Mouse (Mus musculus) CH12.LX (cell line): ENCODE results near the gene Fn3k. TPM values are rescaled to one million over a fixed set of nuclear protein-coding genes. Genes with fewer than 3 reads are reported as not detected.

ENCODE experiments used
- DNase-seq: peaks from one replicate; pipeline ENCODE4 v3.0.0-alpha.2; 2013; ENCODE audit errors: extremely low read depth
- H3K27ac ChIP-seq: 2 replicates; pipeline ENCODE4 v1.5.1; 2012; ENCODE audit warnings: low read depth, mild to moderate bottlenecking, control low read depth, moderate library complexity; ENCODE audit not compliant: insufficient read depth
- H3K27me3 ChIP-seq: replicated peaks from 2 replicates; pipeline ENCODE3; 2012; ENCODE audit warnings: inconsistent platforms
- H3K36me3 ChIP-seq, 2 experiments: replicated peaks in 1 of 2; 2 replicates each; pipeline versions ENCODE3 to v1.6.1; 2012; ENCODE audit warnings: inconsistent platforms in 1 of 2, low read length in 1 of 2, mild to moderate bottlenecking in 1 of 2, mixed read lengths in 1 of 2, moderate library complexity in 1 of 2; ENCODE audit not compliant: control insufficient read depth in 1 of 2, insufficient read depth in 1 of 2
- H3K4me1 ChIP-seq, 2 experiments: 2 replicates each; pipeline ENCODE4 v1.6.1; 2012; ENCODE audit warnings: inconsistent platforms in 1 of 2, moderate library complexity in 1 of 2; ENCODE audit not compliant: insufficient read depth in 2 of 2, control insufficient read depth in 1 of 2
- H3K4me2 ChIP-seq: 2 replicates; pipeline ENCODE4 v1.6.1; 2012; ENCODE audit warnings: low read depth, mild to moderate bottlenecking, control low read depth; ENCODE audit not compliant: poor library complexity, insufficient read depth, severe bottlenecking
- H3K4me3 ChIP-seq, 3 experiments: fragments of 150-350 bp in 1 of 3; sonication (generic) in 1 of 3; replicated peaks in 1 of 3; 2 replicates each; pipeline versions ENCODE3 to v1.5.1; 2011 to 2012; ENCODE audit warnings: low read depth in 2 of 3, low read length in 2 of 3, mild to moderate bottlenecking in 2 of 3, moderate library complexity in 2 of 3, control low read depth in 1 of 3, improper control_type of control experiment in 1 of 3, inconsistent platforms in 1 of 3, mixed read lengths in 1 of 3; ENCODE audit not compliant: poor library complexity in 1 of 3
- H3K79me2 ChIP-seq: replicated peaks from 2 replicates; pipeline ENCODE4 v1.6.1; 2012; ENCODE audit warnings: mild to moderate bottlenecking, moderate library complexity; ENCODE audit not compliant: control insufficient read depth, poor library complexity, insufficient read depth, severe bottlenecking; ENCODE audit errors: extremely low read depth
- H3K9ac ChIP-seq: 2 replicates; pipeline ENCODE4 v1.6.1; 2012; ENCODE audit warnings: low read depth, mild to moderate bottlenecking, control low read depth, moderate library complexity; ENCODE audit not compliant: insufficient read depth
- H3K9me3 ChIP-seq: replicated peaks from 2 replicates; pipeline ENCODE3; 2012; ENCODE audit warnings: low read length, inconsistent platforms, mixed read lengths
- CHD1 ChIP-seq: IDR thresholded peaks from 2 replicates; pipeline ENCODE4 v1.6.1; 2012; ENCODE audit warnings: low read depth, low read length, improper control_type of control experiment, inconsistent platforms
- CTCF ChIP-seq, 2 experiments: IDR thresholded peaks in 1 of 2; conservative IDR thresholded peaks in 1 of 2; 2 replicates each; pipeline ENCODE4 v1.5.1; 2011 to 2012; ENCODE audit warnings: low read depth in 2 of 2, low read length in 2 of 2, improper control_type of control experiment in 1 of 2, inconsistent platforms in 1 of 2, mild to moderate bottlenecking in 1 of 2, moderate library complexity in 1 of 2
- EP300 ChIP-seq: IDR thresholded peaks from 2 replicates; pipeline ENCODE4 v1.6.1; 2011; ENCODE audit warnings: low read length, improper control_type of control experiment
- GABPA ChIP-seq: IDR thresholded peaks from 2 replicates; pipeline ENCODE4 v1.6.1; 2012; ENCODE audit warnings: low read depth, low read length, improper control_type of control experiment, inconsistent platforms; ENCODE audit not compliant: insufficient replicate concordance
- HCFC1 ChIP-seq: IDR thresholded peaks from 2 replicates; pipeline ENCODE4 v1.6.1; 2012; ENCODE audit warnings: low read depth, mild to moderate bottlenecking, inconsistent platforms, low read length, improper control_type of control experiment
- IRF4 ChIP-seq: IDR thresholded peaks from 2 replicates; pipeline ENCODE4 v1.6.1; 2014; ENCODE audit warnings: low read depth, mild to moderate bottlenecking, inconsistent platforms, low read length, improper control_type of control experiment
- KAT2A ChIP-seq: IDR thresholded peaks from 2 replicates; pipeline ENCODE4 v1.6.1; 2012; ENCODE audit warnings: low read length, improper control_type of control experiment, inconsistent platforms; ENCODE audit not compliant: insufficient replicate concordance
- MAFK ChIP-seq: IDR thresholded peaks from 2 replicates; pipeline ENCODE4 v1.6.1; 2011; ENCODE audit warnings: low read length, improper control_type of control experiment; ENCODE audit not compliant: insufficient replicate concordance
- MAX ChIP-seq: IDR thresholded peaks from 2 replicates; pipeline ENCODE4 v1.6.1; 2011; ENCODE audit warnings: low read length, improper control_type of control experiment
- MXI1 ChIP-seq: IDR thresholded peaks from 2 replicates; pipeline ENCODE4 v1.6.1; 2011; ENCODE audit warnings: mild to moderate bottlenecking, low read depth, low read length, improper control_type of control experiment
- NELFE ChIP-seq: IDR thresholded peaks from 2 replicates; pipeline ENCODE4 v1.6.1; 2011; ENCODE audit warnings: low read depth, low read length, improper control_type of control experiment
- RAD21 ChIP-seq: IDR thresholded peaks from 2 replicates; pipeline ENCODE4 v1.6.1; 2011; ENCODE audit warnings: low read depth, mild to moderate bottlenecking, low read length, improper control_type of control experiment, moderate library complexity
- RCOR1 ChIP-seq: conservative IDR thresholded peaks from 2 replicates; pipeline ENCODE4 v1.6.1; 2012; ENCODE audit warnings: low read depth, mild to moderate bottlenecking, inconsistent platforms, low read length, improper control_type of control experiment
- TCF12 ChIP-seq: IDR thresholded peaks from 2 replicates; pipeline ENCODE4 v1.6.1; 2014; ENCODE audit warnings: low read depth, mild to moderate bottlenecking, inconsistent platforms, low read length, improper control_type of control experiment
- ZC3H11A ChIP-seq: IDR thresholded peaks from 2 replicates; pipeline ENCODE4 v1.6.1; 2012; ENCODE audit warnings: low read depth, mild to moderate bottlenecking, inconsistent platforms, low read length, improper control_type of control experiment
- ZKSCAN1 ChIP-seq: IDR thresholded peaks from 2 replicates; pipeline ENCODE4 v1.6.1; 2012; ENCODE audit warnings: low read depth, inconsistent platforms, low read length, improper control_type of control experiment, borderline replicate concordance
- ZNF384 ChIP-seq: IDR thresholded peaks from 2 replicates; pipeline ENCODE4 v1.6.1; 2012; ENCODE audit warnings: low read depth, low read length, improper control_type of control experiment, inconsistent platforms
- dilution Hi-C: fragments of 300-500 bp; cut with MboI; formaldehyde crosslinking; loops from 2 replicates; pipeline ENCODE4 v1.14.3; 2020; ENCODE audit warnings: low sequenced_read_pairs; ENCODE audit not compliant: extremely low pct_unique_long_range_greater_than_20kb, extremely low pct_ligation_motif_present
- in situ Hi-C: fragments of 300-500 bp; cut with MboI; formaldehyde crosslinking; loops from 3 replicates; pipeline ENCODE4 v1.14.3; 2019; ENCODE audit warnings: low sequenced_read_pairs, low pct_ligation_motif_present, low pct_unique_long_range_greater_than_20kb, mixed read lengths
- polyA plus RNA-seq: library from polyadenylated mRNA; unstranded; fragments of >175 nt; gene quantifications from 2 replicates; pipeline ENCODE4 v1.2.1, GENCODE M21; 2012; ENCODE audit warnings: low read depth; ENCODE audit not compliant: insufficient read length
- total RNA-seq, 2 experiments: library from RNA; depleted of rRNA; stranded (reverse); fragments of 300-350 nt in 1 of 2; fragments of >200 nt in 1 of 2; gene quantifications; 2 replicates each; pipeline ENCODE4 v1.2.3; 2012 to 2014

The Fn3k gene
- total and polyA plus RNA-seq, 3 experiments, result 0.04 TPM; not detected in 2

DNA sequence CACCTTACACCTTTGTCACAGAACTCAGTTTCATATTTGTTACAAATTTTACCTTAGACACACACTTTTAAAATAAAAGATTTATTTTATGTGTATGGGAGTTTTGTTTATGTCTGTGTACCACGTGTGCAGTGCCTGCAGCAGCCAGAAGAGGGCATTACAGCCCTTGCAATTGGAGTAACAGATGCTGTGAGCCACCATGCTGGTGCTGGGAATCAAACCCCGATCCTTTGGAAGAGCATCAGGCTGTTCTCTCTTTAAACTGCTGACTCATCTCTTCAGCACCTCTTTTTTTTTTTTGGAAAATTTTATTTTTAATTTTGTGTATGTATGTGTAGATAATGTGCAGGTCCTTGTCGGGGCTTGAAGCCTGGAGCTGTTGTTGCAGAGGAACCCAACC is 23.2 kb downstream of the Fn3k start:
- H3K4me2 ChIP-seq, result no peak overlapping the region
- H3K4me3 ChIP-seq, result no peak overlapping the region
- in situ Hi-C loops (no loop called here), dilution Hi-C loops (no loop called here)
- H3K9ac ChIP-seq, result no peak overlapping the region
- peaks cover 50 to 85% of the 10 kb centered on the region in 2 experiments for H3K36me3 ChIP-seq
- H3K4me1 ChIP-seq, result peaks cover 4 to 13% of the 10 kb centered on the region in 2 experiments
- no peaks in the 10 kb centered on the region for H3K27me3 ChIP-seq
- H3K79me2 ChIP-seq, result peaks cover 6% of the 10 kb centered on the region; the same call in 1 of the 2 replicates
- TF ChIP-seq CTCF (conservative IDR thresholded peaks at IDR 0.05 in 1 of 2, IDR thresholded peaks at IDR 0.05 in 1 of 2; ENCODE audit: low read depth in 2 of 2, low read length in 2 of 2), result peak in 1 of 2 experiments; percentile 24; a peak in 1 of 4 replicates
- TF ChIP-seq MAFK, result 0 out of 2 replicates have a peak, but pooled peaks have one; percentile 63
- TF ChIP-seq TCF12, result no peak
- peaks cover 4% of the 10 kb centered on the region for H3K9me3 ChIP-seq
- no peak overlapping the region for H3K27ac ChIP-seq
- DNase-seq, result no peak

DNA sequence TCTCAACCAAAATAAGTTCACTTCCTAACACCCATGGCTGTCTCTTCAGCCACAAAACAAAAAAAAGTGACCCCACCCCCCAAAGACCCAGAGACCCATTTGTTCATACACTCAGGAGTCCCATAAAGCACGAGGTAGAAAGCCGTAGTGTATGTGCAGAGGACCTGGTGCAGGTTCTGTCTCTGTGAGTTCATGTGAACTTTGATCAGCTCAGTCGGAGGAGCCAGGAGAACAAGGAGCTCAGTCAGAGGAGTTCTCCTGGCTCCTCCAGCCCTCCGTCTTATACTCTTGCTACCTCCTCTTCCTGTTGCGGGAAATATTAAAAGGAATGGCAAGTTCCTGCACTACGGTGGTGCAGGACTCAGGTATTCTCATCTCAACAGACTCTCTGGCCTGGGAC is 32.7 kb downstream of the Fn3k start:
- dilution Hi-C loops, result no loop called here
- in situ Hi-C loops, result no loop called here

DNA sequence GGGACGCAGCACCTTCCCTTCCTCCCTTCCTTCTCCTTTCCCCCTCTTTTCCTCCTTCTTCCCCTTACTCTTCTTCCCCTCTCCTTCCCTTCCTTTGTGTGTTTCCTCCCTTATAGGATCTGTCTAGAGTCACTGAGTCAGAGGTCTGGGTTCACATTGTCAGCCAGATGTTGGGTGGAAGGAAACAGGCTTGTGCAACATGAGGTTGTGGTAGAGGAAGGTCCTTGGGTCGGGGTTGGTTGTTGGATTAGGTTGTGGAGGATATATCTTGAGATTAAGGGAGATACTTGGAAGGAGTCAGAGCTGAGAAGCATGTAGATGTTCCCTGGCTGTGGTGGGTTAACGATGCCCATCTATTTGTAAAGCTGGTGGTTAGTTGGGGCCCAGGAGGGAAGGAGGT is 40.1 kb downstream of the Fn3k start:
- dilution Hi-C loops, result no loop called here
- no peaks in the 10 kb centered on the region for H3K9me3 ChIP-seq
- no peak overlapping the region for H3K4me2 ChIP-seq
- H3K36me3 ChIP-seq, result peaks cover 32 to 84% of the 10 kb centered on the region in 2 experiments
- H3K27ac ChIP-seq, result no peak overlapping the region
- in situ Hi-C loops, result loop anchor here (5.0 to 10.0 kb wide), 2 partner anchors 160 to 332 kb away; no protein-coding TSS in a partner anchor
- TF ChIP-seq EP300, result no peak
- no peak for TF ChIP-seq HCFC1
- TF ChIP-seq ZNF384, result no peak
- TF ChIP-seq ZKSCAN1, result no peak
- TF ChIP-seq CHD1, result no peak
- TF ChIP-seq GABPA, result no peak
- no peak for TF ChIP-seq ZC3H11A
- no peak for TF ChIP-seq RCOR1
- TF ChIP-seq, all 38 proteins: peak for 0
- peaks cover 0 to 11% of the 10 kb centered on the region in 2 experiments; a peak in 2 of 4 replicates for H3K4me1 ChIP-seq
- H3K4me3 ChIP-seq, result no peak overlapping the region
- H3K9ac ChIP-seq, result no peak overlapping the region
- no peak for DNase-seq
- H3K79me2 ChIP-seq, result no peaks in the 10 kb centered on the region
- no peaks in the 10 kb centered on the region for H3K27me3 ChIP-seq

More for the DNA sequence above, 32.7 kb downstream of the Fn3k start:
- H3K4me1 ChIP-seq, result no peaks in the 10 kb centered on the region
- H3K27me3 ChIP-seq, result no peaks in the 10 kb centered on the region
- no peak overlapping the region for H3K4me3 ChIP-seq
- DNase-seq, result no peak
- no peaks in the 10 kb centered on the region for H3K9me3 ChIP-seq
- no peak overlapping the region for H3K9ac ChIP-seq
- no peaks in the 10 kb centered on the region for H3K79me2 ChIP-seq
- no peak overlapping the region for H3K27ac ChIP-seq
- no peak overlapping the region for H3K4me2 ChIP-seq
- TF ChIP-seq RAD21 (no peak), TCF12 (no peak), MAX (no peak), ZKSCAN1 (no peak), NELFE (no peak), ZC3H11A (no peak), MXI1 (no peak), KAT2A (no peak), CHD1 (no peak), IRF4 (no peak)
- H3K36me3 ChIP-seq, result peaks cover 21 to 79% of the 10 kb centered on the region in 2 experiments
